Mouse (Mus musculus): ENCODE measurements around the gene Phyhipl. TPM values are rescaled to one million over a fixed set of nuclear protein-coding genes. Genes with fewer than 3 reads are reported as not detected.

The Phyhipl gene
- polyA plus RNA-seq, 1 experiment from 2014 or later, result 1.9 TPM

DNA sequence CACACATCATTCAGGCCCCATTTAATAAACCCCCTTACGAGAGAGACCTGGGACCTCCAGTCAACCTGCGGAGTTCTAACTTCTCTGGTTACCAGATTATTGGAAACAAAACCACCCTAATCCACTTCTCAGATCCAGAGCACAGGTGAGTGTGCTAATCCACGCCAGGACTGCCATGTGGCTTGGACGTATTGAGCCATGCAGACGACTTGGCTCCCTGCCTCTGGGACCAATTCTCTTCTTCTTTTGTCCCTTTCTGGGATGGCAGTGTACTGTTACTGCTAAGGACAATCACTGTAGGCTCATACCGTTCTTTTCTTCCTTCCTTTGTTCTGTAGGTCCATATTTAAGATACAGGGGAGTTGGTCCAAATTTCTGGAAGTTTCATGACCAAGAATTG is 112.9 kb downstream of the Phyhipl start:
- 67% methylated on average over 6 of the region's 6 CpGs for WGBS
- no peaks in the 10 kb centered on the region for H3K4me1 ChIP-seq
- H3K27me3 ChIP-seq, result no peaks in the 10 kb centered on the region
- no peak overlapping the region for H3K4me3 ChIP-seq
- no peak overlapping the region for H3K9ac ChIP-seq
- peaks cover 8% of the 10 kb centered on the region; the same call in 1 of the 2 replicates for H3K36me3 ChIP-seq
- H3K27ac ChIP-seq, result no peak overlapping the region
- ATAC-seq (ENCODE audit: insufficient number of reproducible peaks, low FRiP score, low TSS enrichment, low read depth), result no peak
- no peaks in the 10 kb centered on the region for H3K9me3 ChIP-seq
- H3K4me2 ChIP-seq, result no peak overlapping the region

DNA sequence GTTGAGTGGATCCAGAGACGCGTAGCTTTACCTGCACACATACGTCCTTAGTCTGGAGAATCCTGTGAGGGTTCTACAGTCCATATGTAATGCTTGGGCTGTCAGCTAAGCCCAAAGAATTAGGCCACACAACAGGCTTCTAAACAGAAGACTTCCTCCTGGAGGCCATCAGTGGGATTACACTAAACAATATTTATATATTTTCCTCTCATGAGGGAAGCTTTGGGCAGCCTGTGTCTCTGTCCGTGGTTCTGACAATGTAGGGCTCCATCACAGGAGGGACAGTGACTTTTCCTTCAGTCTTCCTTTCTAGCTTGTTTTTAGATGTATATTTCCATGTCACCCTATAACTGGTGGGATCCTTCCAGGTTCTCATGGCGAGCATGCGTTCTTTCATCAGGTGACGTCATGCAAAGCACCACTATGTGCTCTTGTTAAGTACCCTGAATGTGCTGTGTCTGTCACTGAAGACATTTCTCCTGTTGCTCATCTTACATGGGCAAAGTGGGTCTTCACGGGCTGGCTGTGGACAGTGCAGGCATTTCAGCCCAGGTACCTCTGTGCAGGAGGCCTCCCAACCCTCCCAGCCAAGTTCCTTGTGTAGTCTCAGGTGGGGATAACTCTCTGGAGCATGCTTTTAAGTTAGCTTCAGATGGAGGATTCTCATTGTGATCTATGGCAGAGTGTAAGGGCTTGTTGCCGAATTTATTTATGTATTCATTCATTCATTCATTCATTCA is 115.1 kb downstream of the Phyhipl start:
- H3K9ac ChIP-seq, result no peak overlapping the region
- H3K27me3 ChIP-seq, result no peaks in the 10 kb centered on the region
- no peak for ATAC-seq (ENCODE audit: insufficient number of reproducible peaks, low FRiP score, low TSS enrichment, low read depth)
- 83% methylated on average over 9 of the region's 9 CpGs for WGBS
- no peaks in the 10 kb centered on the region for H3K4me1 ChIP-seq
- H3K36me3 ChIP-seq, result peaks cover 13% of the 10 kb centered on the region; the same call in 1 of the 2 replicates
- no peaks in the 10 kb centered on the region for H3K9me3 ChIP-seq
- H3K27ac ChIP-seq, result no peak overlapping the region
- H3K4me3 ChIP-seq, result no peak overlapping the region
- no peak overlapping the region for H3K4me2 ChIP-seq

GRCm38 (mm10) chr10:70539251-70539650 is 116.5 kb downstream of the Phyhipl start:
- no peak overlapping the region for H3K27ac ChIP-seq
- WGBS, result 94% methylated on average over 9 of the region's 9 CpGs
- no peak overlapping the region for H3K4me3 ChIP-seq
- H3K27me3 ChIP-seq, result no peaks in the 10 kb centered on the region
- no peaks in the 10 kb centered on the region for H3K9me3 ChIP-seq
- peaks cover 13% of the 10 kb centered on the region; the same call in 1 of the 2 replicates for H3K36me3 ChIP-seq
- ATAC-seq (ENCODE audit: insufficient number of reproducible peaks, low FRiP score, low TSS enrichment, low read depth), result no peak
- no peaks in the 10 kb centered on the region for H3K4me1 ChIP-seq
- H3K9ac ChIP-seq, result no peak overlapping the region
- no peak overlapping the region for H3K4me2 ChIP-seq

DNA sequence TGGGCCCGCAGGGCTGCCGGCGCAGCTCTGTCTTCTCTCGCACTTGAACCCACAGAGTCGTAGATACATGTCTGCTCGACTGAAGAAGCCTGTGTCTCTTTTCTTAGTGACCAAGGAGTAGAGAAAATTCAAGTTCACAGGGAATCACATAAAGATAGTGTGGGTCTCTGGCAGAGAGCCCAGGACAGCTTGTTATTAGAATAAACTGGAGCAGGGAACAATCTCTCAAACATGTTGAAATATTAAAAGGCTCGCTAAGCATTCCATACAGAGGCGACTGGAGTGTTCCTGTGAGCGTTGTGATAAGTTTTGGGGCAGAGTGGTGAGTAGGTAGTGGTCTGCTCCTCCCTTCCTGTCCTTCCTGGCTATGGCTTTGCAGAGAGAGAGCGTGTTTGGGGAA is 118.1 kb downstream of the Phyhipl start:
- Histone ChIP-seq H3K36me3 (peaks cover 13% of the 10 kb centered on the region; the same call in 1 of the 2 replicates), H3K9me3 (no peaks in the 10 kb centered on the region), H3K4me3 (no peak overlapping the region), H3K9ac (no peak overlapping the region), H3K27me3 (no peaks in the 10 kb centered on the region), H3K4me1 (no peaks in the 10 kb centered on the region), H3K4me2 (no peak overlapping the region), H3K27ac (no peak overlapping the region)
- WGBS, result 82% methylated on average over 10 of the region's 10 CpGs
- ATAC-seq (ENCODE audit: insufficient number of reproducible peaks, low FRiP score, low TSS enrichment, low read depth), result no peak

DNA sequence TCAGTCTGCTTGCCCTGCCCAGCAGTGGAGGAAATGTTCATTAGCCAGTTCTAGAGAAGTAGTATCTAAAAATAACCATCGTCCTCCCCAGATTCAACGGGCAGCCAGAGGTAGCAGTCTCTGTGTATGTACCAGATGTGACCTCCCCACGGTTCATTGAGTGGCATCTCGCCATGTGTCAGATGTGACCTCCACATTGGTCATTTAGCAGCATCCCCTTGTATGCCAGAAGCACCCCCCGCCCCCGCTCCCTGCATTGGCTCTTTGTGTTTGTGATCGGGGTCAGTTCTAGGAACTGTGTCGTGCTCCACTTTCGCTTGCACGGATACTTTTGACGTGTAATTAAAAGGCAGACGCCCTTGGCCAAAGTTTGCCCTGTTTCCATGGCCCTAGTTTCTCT is 120.4 kb downstream of the Phyhipl start:
- Histone ChIP-seq H3K4me3 (no peak overlapping the region), H3K4me1 (no peaks in the 10 kb centered on the region), H3K4me2 (no peak overlapping the region), H3K36me3 (peaks cover 13% of the 10 kb centered on the region; the same call in 1 of the 2 replicates), H3K27me3 (no peaks in the 10 kb centered on the region), H3K9ac (no peak overlapping the region), H3K27ac (no peak overlapping the region), H3K9me3 (no peaks in the 10 kb centered on the region)
- 92% methylated on average over 12 of the region's 12 CpGs for WGBS
- ATAC-seq (ENCODE audit: insufficient number of reproducible peaks, low FRiP score, low TSS enrichment, low read depth), result no peak

- Histone ChIP-seq H3K9me3 (no peaks in the 10 kb centered on the region), H3K9ac (no peak overlapping the region), H3K36me3 (peaks cover 13% of the 10 kb centered on the region; the same call in 1 of the 2 replicates), H3K4me2 (no peak overlapping the region), H3K27me3 (no peaks in the 10 kb centered on the region), H3K4me3 (no peak overlapping the region), H3K27ac (no peak overlapping the region), H3K4me1 (no peaks in the 10 kb centered on the region)
- no peak for ATAC-seq (ENCODE audit: insufficient number of reproducible peaks, low FRiP score, low TSS enrichment, low read depth)
- 93% methylated on average over 10 of the region's 10 CpGs for WGBS
These were observed 121.2 kb downstream of the Phyhipl start for GRCm38 (mm10) chr10:70534571-70534970.

GRCm38 (mm10) chr10:70533986-70534385 is 121.8 kb downstream of the Phyhipl start:
- Histone ChIP-seq H3K4me1 (no peaks in the 10 kb centered on the region), H3K9ac (no peak overlapping the region)
- WGBS, result 76% methylated on average over 12 of the region's 12 CpGs

GRCm38 (mm10) chr10:70533301-70533781 is 122.4 kb downstream of the Phyhipl start:
- no peak for ATAC-seq (ENCODE audit: insufficient number of reproducible peaks, low FRiP score, low TSS enrichment, low read depth)
- Histone ChIP-seq H3K4me1 (no peaks in the 10 kb centered on the region), H3K27ac (no peak overlapping the region), H3K9me3 (no peaks in the 10 kb centered on the region), H3K4me3 (no peak overlapping the region), H3K36me3 (peaks cover 10% of the 10 kb centered on the region; the same call in 1 of the 2 replicates), H3K27me3 (no peaks in the 10 kb centered on the region), H3K9ac (no peak overlapping the region), H3K4me2 (no peak overlapping the region)
- WGBS, result 81% methylated on average over 8 of the region's 8 CpGs

More at GRCm38 (mm10) chr10:70533986-70534385, 121.8 kb downstream of the Phyhipl start:
- Histone ChIP-seq H3K36me3 (peaks cover 13% of the 10 kb centered on the region; the same call in 1 of the 2 replicates), H3K27me3 (no peaks in the 10 kb centered on the region), H3K4me3 (no peak overlapping the region), H3K27ac (no peak overlapping the region), H3K9me3 (no peaks in the 10 kb centered on the region), H3K4me2 (no peak overlapping the region)
- no peak for ATAC-seq (ENCODE audit: insufficient number of reproducible peaks, low FRiP score, low TSS enrichment, low read depth)

DNA sequence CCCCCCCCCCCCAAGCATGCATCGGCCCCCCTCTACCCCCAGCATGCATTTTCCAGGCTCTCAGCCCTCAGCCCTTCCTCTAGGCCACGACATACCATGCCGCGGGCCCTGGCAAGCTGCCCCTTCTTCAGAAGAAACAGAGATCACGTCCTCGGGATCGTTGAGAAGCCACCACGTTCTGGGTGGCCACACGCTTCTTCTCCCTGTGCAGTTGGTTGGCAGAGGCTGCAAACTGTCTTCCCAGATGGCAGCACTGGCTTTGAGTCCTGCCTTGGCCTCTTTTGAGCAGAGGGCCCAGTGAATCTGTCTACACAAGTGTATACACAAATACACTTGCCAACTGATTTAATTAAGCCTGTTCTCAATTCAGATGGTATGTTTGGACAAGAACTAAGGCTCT is 123.5 kb downstream of the Phyhipl start:
- Histone ChIP-seq H3K9ac (no peak overlapping the region), H3K9me3 (no peaks in the 10 kb centered on the region), H3K27me3 (no peaks in the 10 kb centered on the region), H3K27ac (no peak overlapping the region), H3K4me1 (no peaks in the 10 kb centered on the region), H3K4me2 (no peak overlapping the region), H3K36me3 (0 out of 2 replicates have a peak, but pooled peaks cover 4% of the 10 kb centered on the region), H3K4me3 (no peak overlapping the region)
- no peak for ATAC-seq (ENCODE audit: insufficient number of reproducible peaks, low FRiP score, low TSS enrichment, low read depth)
- 72% methylated on average over 9 of the region's 9 CpGs for WGBS

- Histone ChIP-seq H3K9ac (no peak overlapping the region), H3K4me3 (no peak overlapping the region), H3K27me3 (no peaks in the 10 kb centered on the region), H3K4me2 (no peak overlapping the region), H3K4me1 (no peaks in the 10 kb centered on the region), H3K27ac (no peak overlapping the region), H3K36me3 (no peaks in the 10 kb centered on the region), H3K9me3 (no peaks in the 10 kb centered on the region)
- ATAC-seq (ENCODE audit: insufficient number of reproducible peaks, low FRiP score, low TSS enrichment, low read depth), result no peak
- 85% methylated on average over 12 of the region's 12 CpGs for WGBS
These were observed 125.5 kb downstream of the Phyhipl start for GRCm38 (mm10) chr10:70530185-70530823.

- H3K4me2 ChIP-seq, result peak overlapping the region; percentile 93
- no peak for ATAC-seq (ENCODE audit: insufficient number of reproducible peaks, low FRiP score, low TSS enrichment, low read depth)
- peak overlapping the region; percentile 45 for H3K4me3 ChIP-seq
- H3K27ac ChIP-seq, result peak overlapping the region; percentile 63
- H3K9me3 ChIP-seq, result no peaks in the 10 kb centered on the region
- peaks cover 20% of the 10 kb centered on the region for H3K4me1 ChIP-seq
- WGBS, result 27% methylated on average over 5 of the region's 5 CpGs
- no peak overlapping the region for H3K9ac ChIP-seq
- H3K36me3 ChIP-seq, result no peaks in the 10 kb centered on the region
- no peaks in the 10 kb centered on the region for H3K27me3 ChIP-seq
These were observed 134.4 kb downstream of the Phyhipl start for GRCm38 (mm10) chr10:70521379-70521778.
